Mouse (Mus musculus) hematopoietic stem cell, adult 5-6 weeks (primary cell): ENCODE measurements at regions not wholly inside any gene's neighbourhood (a gene's known extent, or its start where the extent isn't known, plus 50 kb on each side); places are given as distances from the start of the nearest gene placed in this dataset.
A peak's percentile ranks its signal among the peaks of the same experiment; 100 is the strongest.

Experiments
- ATAC-seq, 2 experiments: fragments of 125-278 bp in 1 of 2; replicated peaks in 1 of 2; 2 replicates each; pipeline ENCODE4 v1.8.0; 2016 to 2017; ENCODE audit warnings: inconsistent platforms in 2 of 2, mild to moderate bottlenecking in 2 of 2, moderate number of reproducible peaks in 2 of 2, low read depth in 1 of 2, moderate TSS enrichment in 1 of 2; ENCODE audit not compliant: low FRiP score in 2 of 2, poor library complexity in 2 of 2, severe bottlenecking in 2 of 2, insufficient read depth in 1 of 2, low TSS enrichment in 1 of 2

- no peak for ATAC-seq
Observed at GRCm38 (mm10) chr1:89281107-89281655, 173.4 kb upstream of the Agap1 start.

GRCm38 (mm10) chr1:89285041-89285440, 169.6 kb upstream of the Agap1 start:
- ATAC-seq, result no peak

- no peak for ATAC-seq
Observed at GRCm38 (mm10) chr1:89287136-89287795, 167.3 kb upstream of the Agap1 start.

- no peak for ATAC-seq
Observed at GRCm38 (mm10) chr1:89288001-89288400, 166.6 kb upstream of the Agap1 start.

GRCm38 (mm10) chr1:89288921-89289320, 165.7 kb upstream of the Agap1 start:
- no peak for ATAC-seq

GRCm38 (mm10) chr1:89296691-89297090, 157.9 kb upstream of the Agap1 start:
- ATAC-seq, result no peak

GRCm38 (mm10) chr1:89297766-89298165, 156.8 kb upstream of the Agap1 start:
- no peak for ATAC-seq

- ATAC-seq, result no peak
Observed at GRCm38 (mm10) chr1:89301151-89301550, 153.5 kb upstream of the Agap1 start.

GRCm38 (mm10) chr1:89302368-89302951, 152.1 kb upstream of the Agap1 start:
- ATAC-seq, result peak; percentile 81 to 82

GRCm38 (mm10) chr1:89305171-89305570, 149.4 kb upstream of the Agap1 start:
- ATAC-seq, result no peak

GRCm38 (mm10) chr1:89308788-89309187, 145.8 kb upstream of the Agap1 start:
- ATAC-seq, result no peak

- no peak for ATAC-seq
Observed at GRCm38 (mm10) chr1:89313064-89313463, 141.5 kb upstream of the Agap1 start.

GRCm38 (mm10) chr1:89317897-89318296, 136.7 kb upstream of the Agap1 start:
- no peak; a peak in 1 of 4 replicates for ATAC-seq

GRCm38 (mm10) chr1:89318663-89319062, 135.9 kb upstream of the Agap1 start:
- ATAC-seq, result no peak

- no peak for ATAC-seq
Observed at GRCm38 (mm10) chr1:89322621-89323020, 132.0 kb upstream of the Agap1 start.

GRCm38 (mm10) chr1:89323091-89323490, 131.5 kb upstream of the Agap1 start:
- ATAC-seq, result no peak; a peak in 1 of 4 replicates

- ATAC-seq, result no peak
Observed at GRCm38 (mm10) chr1:89331352-89331751, 123.3 kb upstream of the Agap1 start.

- no peak for ATAC-seq
Observed at GRCm38 (mm10) chr1:89332676-89333075, 121.9 kb upstream of the Agap1 start.

- no peak for ATAC-seq
Observed at GRCm38 (mm10) chr1:89337861-89338260, 116.7 kb upstream of the Agap1 start.
